Mouse (Mus musculus) layer of hippocampus, adult 9-11 months (tissue): ENCODE results near the gene Dpf3.

Experiments
- DNase-seq: peaks from one replicate; pipeline ENCODE4 v3.0.0; 2022

The Dpf3 gene

GRCm38 (mm10) chr12:83405374-83406125 lies 82.0 kb downstream of the Dpf3 start:
- DNase-seq: no peak

GRCm38 (mm10) chr12:83402270-83402669 lies 85.2 kb downstream of the Dpf3 start:
- no peak for DNase-seq

- DNase-seq: no peak
These were observed 95.5 kb downstream of the Dpf3 start for GRCm38 (mm10) chr12:83392011-83392410.

- no peak for DNase-seq
These were observed 100.0 kb downstream of the Dpf3 start for GRCm38 (mm10) chr12:83387554-83387953.

GRCm38 (mm10) chr12:83381072-83381471 lies 106.4 kb downstream of the Dpf3 start:
- DNase-seq: no peak

- DNase-seq: no peak
These were observed 107.5 kb downstream of the Dpf3 start for GRCm38 (mm10) chr12:83380016-83380415.

GRCm38 (mm10) chr12:83375015-83375831 lies 112.3 kb downstream of the Dpf3 start:
- DNase-seq: no peak

- no peak for DNase-seq
These were observed 114.4 kb downstream of the Dpf3 start for GRCm38 (mm10) chr12:83373081-83373480.

- DNase-seq: no peak
These were observed 115.2 kb downstream of the Dpf3 start for GRCm38 (mm10) chr12:83372290-83372689.

- no peak for DNase-seq
These were observed 117.3 kb downstream of the Dpf3 start for GRCm38 (mm10) chr12:83370221-83370620.

- no peak for DNase-seq
These were observed 118.1 kb downstream of the Dpf3 start for GRCm38 (mm10) chr12:83369416-83369815.

- no peak for DNase-seq
These were observed 120.0 kb downstream of the Dpf3 start for GRCm38 (mm10) chr12:83367486-83367885.

- no peak for DNase-seq
These were observed 122.7 kb downstream of the Dpf3 start for GRCm38 (mm10) chr12:83364771-83365170.

GRCm38 (mm10) chr12:83361801-83362200 lies 125.7 kb downstream of the Dpf3 start:
- DNase-seq: no peak

GRCm38 (mm10) chr12:83352640-83353039 lies 134.9 kb downstream of the Dpf3 start:
- no peak for DNase-seq

GRCm38 (mm10) chr12:83349736-83350135 lies 137.8 kb downstream of the Dpf3 start:
- DNase-seq: no peak

GRCm38 (mm10) chr12:83348246-83348645 lies 139.3 kb downstream of the Dpf3 start:
- DNase-seq: no peak

- DNase-seq: peak; percentile 30
These were observed 144.7 kb downstream of the Dpf3 start for GRCm38 (mm10) chr12:83342875-83343185.

GRCm38 (mm10) chr12:83342035-83342874 lies 145.3 kb downstream of the Dpf3 start:
- DNase-seq: peak; percentile 64

- DNase-seq: peak; percentile 26
These were observed 146.6 kb downstream of the Dpf3 start for GRCm38 (mm10) chr12:83340960-83341359.

- DNase-seq: no peak
These were observed 149.2 kb downstream of the Dpf3 start for GRCm38 (mm10) chr12:83338345-83338744.

GRCm38 (mm10) chr12:83337776-83338149 lies 149.8 kb downstream of the Dpf3 start:
- DNase-seq: no peak

- no peak for DNase-seq
These were observed 150.3 kb downstream of the Dpf3 start for GRCm38 (mm10) chr12:83337077-83337775.
